Mouse (Mus musculus): ENCODE results near the gene Med18. TPM values are rescaled to one million over a fixed set of nuclear protein-coding genes. Genes with fewer than 3 reads are reported as not detected.

Med18 gene
- polyA plus RNA-seq, 1 experiment from 2014 or later, result 24.5 TPM

DNA sequence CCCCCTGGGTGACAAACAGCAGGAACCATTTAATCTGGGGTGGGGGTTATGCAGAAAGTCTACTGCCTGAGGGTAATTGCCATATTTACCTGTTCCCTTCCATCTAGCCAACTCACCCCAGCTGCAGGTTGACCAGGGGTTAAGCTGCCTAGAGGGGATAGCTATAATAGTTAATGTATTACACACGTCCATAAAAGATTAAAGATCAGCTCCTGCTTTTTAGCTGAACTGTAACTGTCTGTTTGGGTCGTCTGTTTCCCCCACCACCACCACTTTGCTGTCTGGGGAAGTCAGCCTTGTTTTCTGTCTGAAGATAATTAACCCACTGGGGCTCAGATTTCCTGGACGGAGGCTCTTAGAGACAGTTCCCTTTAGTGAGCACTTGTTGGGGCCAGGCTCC, 6.2 kb upstream of the Med18 start:
- H3K9me3 ChIP-seq (ENCODE audit: control insufficient read depth, low read length), result no peaks in the 10 kb centered on the region
- WGBS, result 7% methylated on average over 3 of the region's 3 CpGs
- H3K27ac ChIP-seq (ENCODE audit: low read depth, low read length), result peak overlapping the region; percentile 45; the same call in 1 of the 2 replicates
- no peak overlapping the region for H3K9ac ChIP-seq (ENCODE audit: low read depth, low read length)
- H3K36me3 ChIP-seq (ENCODE audit: control insufficient read depth, insufficient read depth, low read length), result no peaks in the 10 kb centered on the region
- H3K27me3 ChIP-seq (ENCODE audit: control insufficient read depth, insufficient read depth, low read length), result no peaks in the 10 kb centered on the region
- H3K4me1 ChIP-seq (ENCODE audit: control insufficient read depth, insufficient read depth, low read length), result no peaks in the 10 kb centered on the region
- ATAC-seq (ENCODE audit: low FRiP score, low TSS enrichment), result peak; percentile 37; the same call in 1 of the 2 replicates
- no peak overlapping the region for H3K4me2 ChIP-seq (replicated peaks; ENCODE audit: low read depth, low read length)
- no peak overlapping the region for H3K4me3 ChIP-seq (ENCODE audit: low read length)

DNA sequence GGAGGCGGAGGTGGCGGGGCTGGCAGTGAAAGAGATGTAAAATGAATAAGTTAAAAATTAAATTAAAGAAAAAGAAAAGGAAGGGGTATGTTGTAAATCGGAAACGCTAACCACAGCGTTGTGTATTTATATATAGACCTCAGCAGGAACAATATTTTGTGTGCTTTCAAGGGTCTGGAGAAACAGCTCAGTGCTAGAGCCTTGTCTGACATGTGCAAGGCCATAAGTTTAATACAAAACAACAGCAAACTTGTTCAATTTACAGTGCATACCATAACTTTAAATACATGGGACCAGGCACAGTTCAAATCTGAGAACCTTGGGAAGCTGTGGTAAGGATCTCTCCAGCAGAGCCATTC, 513 bp upstream of the Med18 start:
- Histone ChIP-seq H3K9me3 (ENCODE audit: control insufficient read depth, low read length) (no peaks in the 10 kb centered on the region), H3K4me2 (replicated peaks; ENCODE audit: low read depth, low read length) (peak overlapping the region; percentile 86), H3K4me3 (ENCODE audit: low read length) (peak overlapping the region; percentile 97), H3K9ac (ENCODE audit: low read depth, low read length) (peak overlapping the region; percentile 91; the same call in 1 of the 2 replicates), H3K36me3 (ENCODE audit: control insufficient read depth, insufficient read depth, low read length) (peaks cover 24% of the 10 kb centered on the region), H3K27ac (ENCODE audit: low read depth, low read length) (no peak overlapping the region; the same call in 1 of the 2 replicates), H3K4me1 (ENCODE audit: control insufficient read depth, insufficient read depth, low read length) (peaks cover 13% of the 10 kb centered on the region), H3K27me3 (ENCODE audit: control insufficient read depth, insufficient read depth, low read length) (no peaks in the 10 kb centered on the region)
- 1% methylated on average over 5 of the region's 5 CpGs for WGBS
- ATAC-seq (ENCODE audit: low FRiP score, low TSS enrichment), result no peak

DNA sequence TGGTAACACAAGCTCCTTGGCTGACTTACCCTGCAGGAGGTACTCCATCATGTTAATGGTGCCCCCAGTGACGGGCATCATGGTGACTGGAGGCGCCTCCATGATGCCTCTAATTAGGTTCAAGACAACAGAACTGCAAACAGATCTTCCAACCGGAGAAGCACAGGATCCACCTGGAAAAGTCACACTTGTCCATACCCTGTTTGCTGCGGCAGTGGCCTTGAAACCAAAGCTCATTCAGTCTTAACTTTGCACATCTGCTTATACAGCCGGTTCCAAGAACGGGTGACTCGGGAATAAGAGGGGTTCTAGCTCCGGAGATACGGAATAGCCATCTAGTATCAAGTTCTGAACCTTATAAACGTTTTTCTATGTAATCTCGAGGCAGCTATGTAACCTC, 885 bp downstream of the Med18 start:
- Histone ChIP-seq H3K4me3 (ENCODE audit: low read length) (peak overlapping the region; percentile 97), H3K27me3 (ENCODE audit: control insufficient read depth, insufficient read depth, low read length) (no peaks in the 10 kb centered on the region), H3K9ac (ENCODE audit: low read depth, low read length) (peak overlapping the region; percentile 91), H3K36me3 (ENCODE audit: control insufficient read depth, insufficient read depth, low read length) (peaks cover 35% of the 10 kb centered on the region), H3K4me2 (replicated peaks; ENCODE audit: low read depth, low read length) (peak overlapping the region; percentile 86), H3K27ac (ENCODE audit: low read depth, low read length) (no peak overlapping the region), H3K9me3 (ENCODE audit: control insufficient read depth, low read length) (no peaks in the 10 kb centered on the region), H3K4me1 (ENCODE audit: control insufficient read depth, insufficient read depth, low read length) (peaks cover 13% of the 10 kb centered on the region)
- ATAC-seq (ENCODE audit: low FRiP score, low TSS enrichment), result no peak
- 5% methylated on average over 11 of the region's 11 CpGs for WGBS

DNA sequence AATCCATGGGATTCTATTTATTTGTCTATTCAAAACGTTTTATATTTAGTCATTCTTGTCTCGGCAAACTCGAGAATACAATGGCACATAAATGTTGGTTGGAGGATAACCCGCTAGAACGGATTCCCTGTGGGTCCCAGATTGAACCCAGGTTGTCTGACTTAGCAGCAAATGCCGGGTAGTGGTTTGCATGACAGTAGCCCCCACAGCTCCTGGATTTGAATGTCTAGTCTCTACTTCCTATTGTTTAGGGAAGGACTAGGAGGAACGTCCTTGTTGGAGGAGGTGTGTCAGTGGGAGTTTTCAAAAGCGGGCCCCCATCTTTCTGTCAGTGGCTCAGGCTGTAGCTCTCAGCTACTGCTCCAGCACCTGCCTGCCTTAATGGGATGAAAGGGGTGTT, 3.5 kb downstream of the Med18 start:
- Histone ChIP-seq H3K9me3 (ENCODE audit: control insufficient read depth, low read length) (no peaks in the 10 kb centered on the region), H3K27ac (ENCODE audit: low read depth, low read length) (no peak overlapping the region), H3K4me1 (ENCODE audit: control insufficient read depth, insufficient read depth, low read length) (peaks cover 13% of the 10 kb centered on the region), H3K36me3 (ENCODE audit: control insufficient read depth, insufficient read depth, low read length) (peaks cover 47% of the 10 kb centered on the region), H3K9ac (ENCODE audit: low read depth, low read length) (no peak overlapping the region), H3K27me3 (ENCODE audit: control insufficient read depth, insufficient read depth, low read length) (no peaks in the 10 kb centered on the region), H3K4me2 (replicated peaks; ENCODE audit: low read depth, low read length) (no peak overlapping the region), H3K4me3 (ENCODE audit: low read length) (no peak overlapping the region)
- WGBS, result 93% methylated on average over 8 of the region's 8 CpGs
- no peak for ATAC-seq (ENCODE audit: low FRiP score, low TSS enrichment)

DNA sequence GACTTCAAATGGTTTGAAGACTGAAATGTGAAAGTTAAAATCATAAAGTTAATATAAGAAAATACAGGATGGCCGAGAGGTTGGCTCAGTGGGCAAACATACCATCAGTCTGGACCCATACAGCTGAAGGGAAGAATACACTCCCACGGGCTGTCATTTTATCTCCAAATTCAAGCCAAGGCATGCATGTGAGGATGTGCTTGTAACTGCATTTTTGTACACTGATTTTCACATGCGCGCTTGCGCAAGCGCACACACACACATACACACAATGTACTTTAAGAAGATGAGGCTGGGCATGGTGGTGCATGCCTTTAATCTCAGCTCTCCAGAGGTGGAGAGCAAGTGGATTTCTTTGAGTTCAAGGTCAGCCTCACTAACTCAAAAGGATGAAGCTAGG, 8.2 kb downstream of the Med18 start:
- Histone ChIP-seq H3K9ac (ENCODE audit: low read depth, low read length) (no peak overlapping the region), H3K27ac (ENCODE audit: low read depth, low read length) (no peak overlapping the region), H3K36me3 (ENCODE audit: control insufficient read depth, insufficient read depth, low read length) (peaks cover 35% of the 10 kb centered on the region), H3K9me3 (ENCODE audit: control insufficient read depth, low read length) (no peaks in the 10 kb centered on the region), H3K4me1 (ENCODE audit: control insufficient read depth, insufficient read depth, low read length) (no peaks in the 10 kb centered on the region), H3K4me3 (ENCODE audit: low read length) (no peak overlapping the region), H3K27me3 (ENCODE audit: control insufficient read depth, insufficient read depth, low read length) (no peaks in the 10 kb centered on the region), H3K4me2 (replicated peaks; ENCODE audit: low read depth, low read length) (no peak overlapping the region)
- no peak for ATAC-seq (ENCODE audit: low FRiP score, low TSS enrichment)
- whole genome bisulfite sequencing, result 87% methylated on average over 6 of the region's 6 CpGs

DNA sequence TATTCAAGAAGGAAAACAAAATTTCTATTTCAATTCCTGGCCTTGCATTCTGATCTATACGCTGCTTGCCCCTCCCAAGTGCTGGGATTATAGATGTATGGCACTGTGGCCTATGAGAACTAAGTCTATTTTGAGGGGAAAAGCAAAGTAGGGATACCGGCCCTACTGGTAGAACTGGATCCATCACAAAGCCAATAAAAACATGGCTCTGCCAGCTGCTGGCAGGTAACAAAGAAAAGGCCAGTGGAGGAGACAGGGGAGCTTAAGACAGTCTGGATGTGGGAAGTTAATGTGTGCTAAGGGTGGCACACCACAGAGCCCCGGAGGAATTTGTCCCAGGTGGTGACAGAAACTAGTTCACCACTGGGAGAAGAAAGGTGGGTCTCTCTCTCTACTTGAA, 8.6 kb downstream of the Med18 start:
- Histone ChIP-seq H3K27ac (ENCODE audit: low read depth, low read length) (no peak overlapping the region), H3K4me1 (ENCODE audit: control insufficient read depth, insufficient read depth, low read length) (no peaks in the 10 kb centered on the region), H3K9ac (ENCODE audit: low read depth, low read length) (no peak overlapping the region), H3K36me3 (ENCODE audit: control insufficient read depth, insufficient read depth, low read length) (peaks cover 31% of the 10 kb centered on the region), H3K27me3 (ENCODE audit: control insufficient read depth, insufficient read depth, low read length) (no peaks in the 10 kb centered on the region), H3K4me2 (replicated peaks; ENCODE audit: low read depth, low read length) (no peak overlapping the region), H3K4me3 (ENCODE audit: low read length) (no peak overlapping the region), H3K9me3 (ENCODE audit: control insufficient read depth, low read length) (no peaks in the 10 kb centered on the region)
- 0 out of 2 replicates have a peak, but pooled peaks have one; percentile 28 for ATAC-seq (ENCODE audit: low FRiP score, low TSS enrichment)
- WGBS, result 78% methylated on average over 3 of the region's 3 CpGs

DNA sequence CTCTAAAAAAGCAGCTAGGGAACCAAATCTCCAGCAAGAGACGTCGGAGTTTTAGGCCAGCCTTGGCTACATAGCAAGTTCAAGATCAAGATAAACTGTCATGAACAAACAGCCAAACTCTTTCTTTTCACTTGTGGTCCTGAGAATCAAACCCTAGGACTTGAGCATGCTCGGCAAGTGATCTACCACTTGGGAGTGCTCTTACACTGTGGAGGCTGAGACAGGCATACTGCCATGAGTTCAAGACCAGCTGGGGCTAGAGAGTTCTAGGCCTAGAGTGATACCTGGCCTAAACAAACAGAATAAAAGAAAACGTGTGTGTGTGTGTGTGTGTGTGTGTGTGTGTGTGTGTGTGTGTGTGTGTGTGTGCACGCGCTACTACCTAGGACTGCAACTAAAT, 9.5 kb downstream of the Med18 start:
- H3K9ac ChIP-seq (ENCODE audit: low read depth, low read length), result no peak overlapping the region
- ATAC-seq (ENCODE audit: low FRiP score, low TSS enrichment), result no peak
- no peaks in the 10 kb centered on the region for H3K9me3 ChIP-seq (ENCODE audit: control insufficient read depth, low read length)
- no peaks in the 10 kb centered on the region for H3K4me1 ChIP-seq (ENCODE audit: control insufficient read depth, insufficient read depth, low read length)
- H3K27me3 ChIP-seq (ENCODE audit: control insufficient read depth, insufficient read depth, low read length), result no peaks in the 10 kb centered on the region
- 89% methylated on average over 6 of the region's 6 CpGs for WGBS
- H3K36me3 ChIP-seq (ENCODE audit: control insufficient read depth, insufficient read depth, low read length), result peaks cover 22% of the 10 kb centered on the region
- H3K4me2 ChIP-seq (replicated peaks; ENCODE audit: low read depth, low read length), result no peak overlapping the region
- no peak overlapping the region for H3K27ac ChIP-seq (ENCODE audit: low read depth, low read length)
- H3K4me3 ChIP-seq (ENCODE audit: low read length), result no peak overlapping the region

DNA sequence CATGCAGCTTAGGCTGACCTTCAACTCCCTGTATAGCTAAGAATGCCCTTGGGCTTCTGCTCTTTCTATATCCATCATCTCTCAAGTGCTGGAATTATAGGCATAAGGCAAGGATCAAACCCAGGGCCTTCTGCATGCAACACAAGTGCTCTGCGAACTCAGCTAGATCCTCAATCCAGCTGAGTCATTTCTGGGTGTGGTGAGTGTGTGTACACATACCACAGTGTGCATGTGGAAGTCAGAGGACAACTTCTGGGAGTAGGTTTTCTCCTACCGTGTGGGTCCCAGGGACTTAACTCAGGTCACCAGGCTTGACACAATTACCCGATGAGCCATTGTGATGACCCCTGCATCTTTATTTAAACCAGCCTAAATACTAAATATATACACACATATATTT, 13.9 kb downstream of the Med18 start:
- Histone ChIP-seq H3K9me3 (ENCODE audit: control insufficient read depth, low read length) (no peaks in the 10 kb centered on the region), H3K27ac (ENCODE audit: low read depth, low read length) (no peak overlapping the region), H3K27me3 (ENCODE audit: control insufficient read depth, insufficient read depth, low read length) (no peaks in the 10 kb centered on the region), H3K9ac (ENCODE audit: low read depth, low read length) (no peak overlapping the region), H3K36me3 (ENCODE audit: control insufficient read depth, insufficient read depth, low read length) (no peaks in the 10 kb centered on the region), H3K4me1 (ENCODE audit: control insufficient read depth, insufficient read depth, low read length) (no peaks in the 10 kb centered on the region), H3K4me2 (replicated peaks; ENCODE audit: low read depth, low read length) (no peak overlapping the region), H3K4me3 (ENCODE audit: low read length) (no peak overlapping the region)
- WGBS, result 80% methylated on average over 3 of the region's 3 CpGs
- no peak for ATAC-seq (ENCODE audit: low FRiP score, low TSS enrichment)

DNA sequence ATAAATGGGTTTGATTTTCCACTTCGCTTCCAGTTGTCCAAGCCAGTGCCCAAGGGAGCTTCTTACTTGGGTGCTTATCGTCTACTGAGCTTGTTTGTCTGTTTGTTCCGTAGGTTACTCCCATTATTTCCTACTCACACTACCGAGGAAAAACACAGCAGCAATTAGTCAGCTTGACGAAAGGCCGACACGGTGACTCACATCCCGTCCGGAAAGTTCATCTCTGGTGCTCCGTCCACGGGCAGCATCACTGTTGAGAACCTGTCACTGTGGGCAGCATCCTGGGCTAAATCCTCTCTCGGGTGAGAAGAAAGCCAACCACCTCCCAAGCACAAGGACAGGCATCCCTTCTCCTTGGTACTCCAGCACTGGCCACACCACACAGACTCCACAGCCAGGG, 17.6 kb downstream of the Med18 start:
- Histone ChIP-seq H3K4me3 (ENCODE audit: low read length) (no peak overlapping the region), H3K27ac (ENCODE audit: low read depth, low read length) (no peak overlapping the region), H3K9me3 (ENCODE audit: control insufficient read depth, low read length) (no peaks in the 10 kb centered on the region), H3K36me3 (ENCODE audit: control insufficient read depth, insufficient read depth, low read length) (no peaks in the 10 kb centered on the region), H3K27me3 (ENCODE audit: control insufficient read depth, insufficient read depth, low read length) (no peaks in the 10 kb centered on the region), H3K4me2 (replicated peaks; ENCODE audit: low read depth, low read length) (no peak overlapping the region), H3K4me1 (ENCODE audit: control insufficient read depth, insufficient read depth, low read length) (no peaks in the 10 kb centered on the region), H3K9ac (ENCODE audit: low read depth, low read length) (no peak overlapping the region)
- ATAC-seq (ENCODE audit: low FRiP score, low TSS enrichment), result no peak
- 81% methylated on average over 12 of the region's 12 CpGs for WGBS

DNA sequence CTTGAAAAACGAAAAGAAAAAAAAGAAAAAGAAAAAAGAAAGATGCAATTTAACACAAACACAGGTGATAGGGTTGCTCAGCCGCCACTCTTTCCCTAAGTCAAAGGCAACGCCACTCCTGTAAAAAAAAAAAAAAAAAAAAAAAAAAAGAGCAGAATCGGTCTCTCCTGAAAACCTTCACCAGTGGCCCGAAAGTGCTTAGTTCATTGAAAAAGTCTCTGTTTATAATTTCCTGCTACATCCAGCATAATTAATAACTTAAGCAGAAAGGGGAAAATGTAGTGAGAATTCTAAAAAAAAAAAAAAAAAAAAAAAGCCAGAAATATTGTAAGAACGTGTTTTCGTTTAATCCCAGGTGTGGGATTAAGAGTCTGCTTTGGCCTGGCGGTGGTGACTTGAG, 19.2 kb downstream of the Med18 start:
- H3K27me3 ChIP-seq (ENCODE audit: control insufficient read depth, insufficient read depth, low read length), result no peaks in the 10 kb centered on the region
- H3K9me3 ChIP-seq (ENCODE audit: control insufficient read depth, low read length), result no peaks in the 10 kb centered on the region
- no peaks in the 10 kb centered on the region for H3K4me1 ChIP-seq (ENCODE audit: control insufficient read depth, insufficient read depth, low read length)
- H3K36me3 ChIP-seq (ENCODE audit: control insufficient read depth, insufficient read depth, low read length), result no peaks in the 10 kb centered on the region
- H3K9ac ChIP-seq (ENCODE audit: low read depth, low read length), result no peak overlapping the region
- H3K4me3 ChIP-seq (ENCODE audit: low read length), result no peak overlapping the region
- no peak overlapping the region for H3K27ac ChIP-seq (ENCODE audit: low read depth, low read length)
- ATAC-seq (ENCODE audit: low FRiP score, low TSS enrichment), result no peak
- no peak overlapping the region for H3K4me2 ChIP-seq (replicated peaks; ENCODE audit: low read depth, low read length)
- 85% methylated on average over 8 of the region's 8 CpGs for WGBS
